Mouse (Mus musculus): ENCODE data around the gene Nccrp1.
"Not testable (repeated sequence)": the region's sequence is repeated elsewhere in the genome, so short reads cannot be mapped to it uniquely, and the experiment has no call there.

The Nccrp1 gene

DNA sequence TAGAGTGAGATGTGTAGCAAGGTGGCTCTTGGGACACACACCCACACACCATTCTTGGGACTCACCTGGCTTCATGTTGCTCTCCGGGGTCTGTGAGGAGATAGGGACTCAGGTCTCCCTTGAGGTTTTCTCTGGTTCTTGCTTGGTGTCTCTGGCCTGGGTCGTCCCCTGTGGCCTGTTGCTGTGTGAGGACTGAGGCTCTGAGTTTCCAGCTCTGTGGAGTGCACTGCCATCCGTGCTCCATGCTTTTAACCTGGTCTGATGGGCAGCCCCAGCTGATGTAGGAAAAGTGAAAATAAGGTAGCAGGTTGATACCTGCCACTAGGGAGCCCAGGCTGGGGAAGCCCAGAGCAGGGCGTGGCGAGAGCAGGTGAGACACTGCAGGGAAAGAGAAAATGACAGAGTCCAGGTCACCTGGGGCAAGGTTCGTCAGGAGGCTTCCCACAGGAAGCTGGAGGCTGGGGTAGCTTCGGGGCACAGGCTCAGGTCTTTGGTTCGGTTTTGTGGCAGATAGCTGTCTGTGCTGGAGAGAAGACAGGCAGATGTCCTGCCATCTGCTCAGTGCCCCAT is 36.6 kb downstream of the Nccrp1 start, which contains the start of gene Ifnl2:
TSS of gene Ifnl2 (minus strand) at position 51 of the 570 bp plus-strand sequence.
- not testable (repeated sequence) for DNase-seq

DNA sequence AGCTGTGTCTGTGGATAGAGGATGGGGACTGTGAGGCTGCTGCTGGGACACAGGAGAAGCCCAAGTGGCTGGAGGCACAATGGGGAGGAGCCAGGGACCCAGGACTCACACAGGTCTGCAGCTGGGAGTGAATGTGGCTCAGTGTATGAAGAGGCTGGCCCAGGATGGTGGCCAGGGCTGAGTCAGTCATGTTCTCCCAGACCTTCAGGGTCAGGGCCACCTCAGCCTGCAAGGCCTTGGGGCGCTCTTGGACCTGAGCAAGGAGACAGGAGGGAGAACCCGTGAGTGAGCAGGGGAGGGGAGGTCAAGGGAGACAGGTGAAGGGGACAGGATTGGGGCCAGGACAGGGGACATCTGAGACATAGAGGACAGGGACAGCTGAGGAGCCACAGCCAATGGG is 37.9 kb downstream of the Nccrp1 start:
- DNase-seq: not testable (repeated sequence)

DNA sequence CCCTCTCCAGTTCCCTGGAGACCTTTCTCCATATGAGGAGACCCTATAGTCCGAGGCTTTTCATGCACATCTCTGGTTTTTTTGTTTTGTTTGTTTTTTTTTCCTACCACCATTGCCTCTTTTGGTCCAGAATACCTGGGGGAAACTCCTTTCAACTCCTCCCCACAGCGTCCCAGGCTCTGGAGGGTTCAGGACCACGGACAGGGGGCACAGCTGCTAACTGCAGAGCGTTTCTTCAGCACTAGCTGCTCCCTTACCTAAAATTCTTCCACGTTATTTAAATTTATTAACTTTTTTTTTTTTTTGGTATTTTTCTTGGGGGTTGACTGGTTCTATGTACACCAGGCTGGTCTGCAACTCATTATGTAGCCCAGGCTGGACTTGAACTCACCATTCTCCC is 41.5 kb downstream of the Nccrp1 start:
- DNase-seq: no peak

DNA sequence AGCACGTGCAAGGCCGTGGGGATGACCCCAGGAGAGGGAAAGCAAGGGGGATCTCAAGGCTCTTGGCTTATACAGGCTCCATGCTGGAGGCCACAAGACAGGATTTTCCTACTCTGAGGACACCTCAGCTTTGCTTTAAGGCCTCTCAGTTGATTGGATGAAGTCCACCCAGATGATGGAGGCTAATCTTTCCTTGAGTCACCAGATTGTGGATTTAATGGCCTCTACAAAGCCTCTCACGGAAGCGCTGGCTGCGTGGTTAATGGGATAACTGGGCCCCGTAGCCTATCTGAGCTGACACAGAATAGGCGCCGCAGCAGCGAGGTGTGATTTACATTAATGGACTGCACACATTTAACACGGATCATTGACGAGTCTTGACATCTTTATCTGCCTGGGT is 51.6 kb downstream of the Nccrp1 start:
- DNase-seq: no peak

Data from right cerebral cortex, postnatal 4 days (tissue).